Mouse (Mus musculus): ENCODE data around the gene Flad1. TPM values are rescaled to one million over a fixed set of nuclear protein-coding genes. Genes with fewer than 3 reads are reported as not detected.
A peak's percentile ranks its signal among the peaks of the same experiment; 100 is the strongest.
"Not testable (repeated sequence)": the region's sequence is repeated elsewhere in the genome, so short reads cannot be mapped to it uniquely, and the experiment has no call there.

The Flad1 gene
- polyA plus RNA-seq, 1 experiment: 58.3 TPM

GRCm38 (mm10) chr3:89436176-89437113 is 24.8 kb upstream of the Flad1 start, which contains the start of gene Pbxip1:
Pbxip1 (plus strand) TSS chr3:89436706.
- H3K27me3 ChIP-seq (ENCODE audit: control insufficient read depth, insufficient read depth, low read length): no peaks in the 10 kb centered on the region
- WGBS: 10% methylated on average over 16 of the region's 16 CpGs
- H3K4me1 ChIP-seq (replicated peaks; ENCODE audit: control insufficient read depth, insufficient read depth, low read length): peaks cover 14% of the 10 kb centered on the region
- peak; percentile 64 for DNase-seq
- peak; percentile 50; the same call in 1 of the 2 replicates for TF ChIP-seq POLR2A (IDR thresholded peaks at IDR 0.05; ENCODE audit: control insufficient read depth, extremely low read depth, insufficient read depth, low read length, poor library complexity)
- TF ChIP-seq CTCF (IDR thresholded peaks at IDR 0.05; ENCODE audit: borderline replicate concordance, control insufficient read depth, extremely low read depth, insufficient read depth, low read length, poor library complexity): no peak
- H3K27ac ChIP-seq (ENCODE audit: control insufficient read depth, insufficient read depth, low read length): peak within 1 kb of the TSS; percentile 55; the same call in 1 of the 2 replicates
- H3K4me3 ChIP-seq (ENCODE audit: control insufficient read depth, insufficient read depth, low read length): peak within 1 kb of the TSS; percentile 75
- H3K36me3 ChIP-seq (ENCODE audit: control insufficient read depth, insufficient read depth, low read length): no peaks in the 10 kb centered on the region

- no peak for DNase-seq
- Histone ChIP-seq H3K27me3 (ENCODE audit: control insufficient read depth, insufficient read depth, low read length) (no peaks in the 10 kb centered on the region), H3K4me1 (replicated peaks; ENCODE audit: control insufficient read depth, insufficient read depth, low read length) (peaks cover 20% of the 10 kb centered on the region), H3K27ac (ENCODE audit: control insufficient read depth, insufficient read depth, low read length) (no peak overlapping the region), H3K4me3 (ENCODE audit: control insufficient read depth, insufficient read depth, low read length) (no peak overlapping the region), H3K36me3 (ENCODE audit: control insufficient read depth, insufficient read depth, low read length) (no peaks in the 10 kb centered on the region)
- no peak for TF ChIP-seq CTCF (IDR thresholded peaks at IDR 0.05; ENCODE audit: borderline replicate concordance, control insufficient read depth, extremely low read depth, insufficient read depth, low read length, poor library complexity)
- no peak for TF ChIP-seq POLR2A (IDR thresholded peaks at IDR 0.05; ENCODE audit: control insufficient read depth, extremely low read depth, insufficient read depth, low read length, poor library complexity)
- 94% methylated on average over 7 of the region's 7 CpGs for WGBS
Measured at GRCm38 (mm10) chr3:89435041-89435440, 23.4 kb upstream of the Flad1 start.

- no peaks in the 10 kb centered on the region for H3K36me3 ChIP-seq (ENCODE audit: control insufficient read depth, insufficient read depth, low read length)
- DNase-seq: no peak
- no peak overlapping the region for H3K27ac ChIP-seq (ENCODE audit: control insufficient read depth, insufficient read depth, low read length)
- H3K27me3 ChIP-seq (ENCODE audit: control insufficient read depth, insufficient read depth, low read length): no peaks in the 10 kb centered on the region
- H3K4me3 ChIP-seq (ENCODE audit: control insufficient read depth, insufficient read depth, low read length): no peak overlapping the region
- peaks cover 20% of the 10 kb centered on the region for H3K4me1 ChIP-seq (replicated peaks; ENCODE audit: control insufficient read depth, insufficient read depth, low read length)
- TF ChIP-seq POLR2A (IDR thresholded peaks at IDR 0.05; ENCODE audit: control insufficient read depth, extremely low read depth, insufficient read depth, low read length, poor library complexity) (no peak), CTCF (IDR thresholded peaks at IDR 0.05; ENCODE audit: borderline replicate concordance, control insufficient read depth, extremely low read depth, insufficient read depth, low read length, poor library complexity) (no peak)
- 95% methylated on average over 11 of the region's 11 CpGs for WGBS
Measured at GRCm38 (mm10) chr3:89434532-89434931, 22.9 kb upstream of the Flad1 start.

GRCm38 (mm10) chr3:89432606-89433005 is 20.9 kb upstream of the Flad1 start:
- WGBS: 96% methylated on average over 8 of the region's 8 CpGs
- H3K27me3 ChIP-seq (ENCODE audit: control insufficient read depth, insufficient read depth, low read length): no peaks in the 10 kb centered on the region
- H3K27ac ChIP-seq (ENCODE audit: control insufficient read depth, insufficient read depth, low read length): no peak overlapping the region
- TF ChIP-seq POLR2A (IDR thresholded peaks at IDR 0.05; ENCODE audit: control insufficient read depth, extremely low read depth, insufficient read depth, low read length, poor library complexity): no peak
- TF ChIP-seq CTCF (IDR thresholded peaks at IDR 0.05; ENCODE audit: borderline replicate concordance, control insufficient read depth, extremely low read depth, insufficient read depth, low read length, poor library complexity): no peak
- H3K36me3 ChIP-seq (ENCODE audit: control insufficient read depth, insufficient read depth, low read length): peaks cover 4% of the 10 kb centered on the region; the same call in 1 of the 2 replicates
- H3K4me1 ChIP-seq (replicated peaks; ENCODE audit: control insufficient read depth, insufficient read depth, low read length): peaks cover 18% of the 10 kb centered on the region
- H3K4me3 ChIP-seq (ENCODE audit: control insufficient read depth, insufficient read depth, low read length): no peak overlapping the region
- DNase-seq: no peak

GRCm38 (mm10) chr3:89430171-89431159 is 18.8 kb upstream of the Flad1 start, which contains the start of gene Pygo2:
Pygo2 (plus strand) TSS chr3:89430214.
- H3K27me3 ChIP-seq (ENCODE audit: control insufficient read depth, insufficient read depth, low read length): no peaks in the 10 kb centered on the region
- 3% methylated on average over 68 of the region's 68 CpGs for WGBS
- H3K27ac ChIP-seq (ENCODE audit: control insufficient read depth, insufficient read depth, low read length): no peak within 1 kb of the TSS
- TF ChIP-seq CTCF (IDR thresholded peaks at IDR 0.05; ENCODE audit: borderline replicate concordance, control insufficient read depth, extremely low read depth, insufficient read depth, low read length, poor library complexity): peak; percentile 42; the same call in 1 of the 2 replicates
- peak; percentile 44; the same call in 1 of the 2 replicates for TF ChIP-seq POLR2A (IDR thresholded peaks at IDR 0.05; ENCODE audit: control insufficient read depth, extremely low read depth, insufficient read depth, low read length, poor library complexity)
- DNase-seq: peak; percentile 89
- peak within 1 kb of the TSS; percentile 59 for H3K4me3 ChIP-seq (ENCODE audit: control insufficient read depth, insufficient read depth, low read length)
- H3K4me1 ChIP-seq (replicated peaks; ENCODE audit: control insufficient read depth, insufficient read depth, low read length): peaks cover 7% of the 10 kb centered on the region
- peaks cover 10% of the 10 kb centered on the region for H3K36me3 ChIP-seq (ENCODE audit: control insufficient read depth, insufficient read depth, low read length)

DNA sequence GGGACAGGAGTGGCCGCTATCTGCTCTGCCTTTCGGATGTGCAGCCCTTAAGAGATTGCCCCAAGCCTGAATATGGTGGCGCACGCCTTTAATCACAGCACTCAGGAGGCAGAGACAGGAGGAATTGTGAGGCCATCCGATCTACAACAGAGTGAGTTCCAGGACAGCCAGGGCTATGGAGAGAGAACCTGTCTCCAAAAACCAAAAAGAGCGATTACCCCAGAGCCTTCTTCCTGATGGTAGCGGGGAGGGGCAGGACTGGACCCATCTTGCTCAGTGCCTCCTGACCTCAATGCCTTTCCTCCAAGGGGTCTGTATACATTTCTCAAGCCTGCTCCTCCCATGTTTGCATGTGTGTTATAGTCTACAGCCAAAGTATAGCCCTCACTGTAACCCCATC is 17.4 kb upstream of the Flad1 start:
- H3K4me3 ChIP-seq (ENCODE audit: control insufficient read depth, insufficient read depth, low read length); H3K4me1 ChIP-seq (replicated peaks; ENCODE audit: control insufficient read depth, insufficient read depth, low read length); H3K27ac ChIP-seq (ENCODE audit: control insufficient read depth, insufficient read depth, low read length); DNase-seq; H3K27me3 ChIP-seq (ENCODE audit: control insufficient read depth, insufficient read depth, low read length): not testable (repeated sequence)
- WGBS: 97% methylated on average over 7 of the region's 7 CpGs
- H3K36me3 ChIP-seq (ENCODE audit: control insufficient read depth, insufficient read depth, low read length): peaks cover 21% of the 10 kb centered on the region
